Mouse (Mus musculus): ENCODE results near the gene Pdzd3. TPM values are rescaled to one million over a fixed set of nuclear protein-coding genes. Genes with fewer than 3 reads are reported as not detected.
"Not testable (repeated sequence)": the region's sequence is repeated elsewhere in the genome, so short reads cannot be mapped to it uniquely, and the experiment has no call there.

Pdzd3 gene
- polyA plus RNA-seq (2015; fragmentation: Nextera tagmentation; extraction: Ambion mirVana), result 0.12 TPM in 1 of 2 replicates, not detected in the other

DNA sequence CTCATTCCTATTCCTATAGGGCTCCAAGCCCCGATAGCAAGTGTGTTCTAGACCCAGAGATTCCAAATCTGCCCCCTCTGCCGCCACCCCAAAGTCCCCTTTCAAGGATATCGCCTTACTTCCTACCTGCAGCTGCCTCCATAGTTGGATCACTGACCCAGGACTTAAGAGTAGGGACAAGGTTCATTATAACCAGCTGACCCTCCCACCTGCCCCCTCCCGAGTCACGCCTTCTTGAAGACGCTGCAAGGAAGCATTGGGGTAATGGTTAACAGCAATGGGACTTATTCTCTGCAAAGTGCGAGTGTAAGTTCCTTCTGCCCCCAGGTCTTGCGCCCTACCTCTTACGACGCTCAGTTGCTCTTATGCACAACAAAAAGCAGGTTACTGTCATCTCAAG is at the start of gene Pdzd3:
Gene Pdzd3 (minus strand): TSS at position 158 of the 400 bp plus-strand sequence.
- ATAC-seq (ENCODE audit: extremely low read depth, insufficient number of reproducible peaks, low FRiP score, low TSS enrichment), result no peak
- 0 out of 2 replicates have a peak within 1 kb of the TSS, but pooled peaks have one; percentile 19 for H3K9ac ChIP-seq
- no peaks in the 10 kb centered on the region; the same call in 1 of the 2 replicates for H3K36me3 ChIP-seq
- H3K9me3 ChIP-seq, result no peaks in the 10 kb centered on the region
- H3K4me2 ChIP-seq, result no peak within 1 kb of the TSS
- peaks cover 35% of the 10 kb centered on the region for H3K4me1 ChIP-seq
- H3K27ac ChIP-seq (replicated peaks), result no peak within 1 kb of the TSS
- WGBS, result 69% methylated on average over 10 of the region's 10 CpGs
- H3K4me3 ChIP-seq, result no peak within 1 kb of the TSS
- H3K27me3 ChIP-seq (replicated peaks), result peaks cover 43% of the 10 kb centered on the region

DNA sequence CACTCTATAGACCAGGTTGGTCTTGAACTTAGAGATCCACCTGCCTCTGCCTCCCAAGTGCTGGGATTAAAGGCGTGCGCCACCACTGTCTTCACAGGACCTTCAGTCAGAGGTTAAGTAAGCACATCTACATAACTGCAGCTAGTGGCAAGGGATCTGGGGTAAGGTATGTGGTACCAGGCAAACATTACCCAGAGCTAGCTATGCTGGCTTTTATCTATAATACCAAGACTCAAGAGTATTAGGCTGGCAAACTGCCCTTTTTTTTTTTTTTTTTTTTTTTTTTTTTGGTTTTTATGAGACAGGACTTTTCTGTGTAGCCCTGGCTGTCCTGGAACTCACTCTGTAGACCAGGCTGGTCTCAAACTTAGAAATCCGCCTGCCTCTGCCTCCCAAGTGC is 48.7 kb upstream of the Pdzd3 start:
- Histone ChIP-seq H3K36me3 (peaks cover 79% of the 10 kb centered on the region), H3K4me1 (peaks cover 14% of the 10 kb centered on the region)
- H3K4me2 ChIP-seq; H3K9me3 ChIP-seq; H3K27ac ChIP-seq (replicated peaks); H3K27me3 ChIP-seq (replicated peaks); ATAC-seq (ENCODE audit: extremely low read depth, insufficient number of reproducible peaks, low FRiP score, low TSS enrichment); H3K4me3 ChIP-seq; H3K9ac ChIP-seq: not testable (repeated sequence)
- 90% methylated on average over 3 of the region's 3 CpGs for WGBS

DNA sequence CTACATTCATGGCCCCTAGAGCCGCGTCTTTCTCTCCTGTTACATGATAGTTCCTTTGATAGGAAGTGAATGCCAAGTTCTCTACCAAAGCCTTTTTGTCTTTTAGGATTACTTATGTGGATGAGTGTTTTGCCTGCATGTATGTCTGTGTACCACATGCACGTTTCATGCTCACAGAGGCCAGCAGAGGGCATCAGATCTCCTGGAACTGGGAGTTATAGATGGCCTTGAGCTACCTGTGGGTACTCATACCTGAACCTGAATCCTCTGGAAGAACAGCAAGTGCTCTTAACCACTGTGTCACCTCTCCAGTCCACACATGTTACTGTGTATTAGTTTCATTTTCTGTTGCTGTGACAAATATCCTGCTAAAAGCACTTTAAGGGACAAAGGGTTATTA is 41.2 kb upstream of the Pdzd3 start:
- H3K9me3 ChIP-seq, result no peaks in the 10 kb centered on the region
- H3K4me3 ChIP-seq, result no peak overlapping the region
- no peak for ATAC-seq (ENCODE audit: extremely low read depth, insufficient number of reproducible peaks, low FRiP score, low TSS enrichment)
- peaks cover 76% of the 10 kb centered on the region for H3K36me3 ChIP-seq
- no peak overlapping the region for H3K9ac ChIP-seq
- WGBS, result 73% methylated on average over 3 of the region's 3 CpGs
- H3K4me1 ChIP-seq, result peaks cover 20% of the 10 kb centered on the region
- H3K27me3 ChIP-seq (replicated peaks), result peaks cover 27% of the 10 kb centered on the region
- H3K27ac ChIP-seq (replicated peaks), result no peak overlapping the region
- H3K4me2 ChIP-seq, result no peak overlapping the region

DNA sequence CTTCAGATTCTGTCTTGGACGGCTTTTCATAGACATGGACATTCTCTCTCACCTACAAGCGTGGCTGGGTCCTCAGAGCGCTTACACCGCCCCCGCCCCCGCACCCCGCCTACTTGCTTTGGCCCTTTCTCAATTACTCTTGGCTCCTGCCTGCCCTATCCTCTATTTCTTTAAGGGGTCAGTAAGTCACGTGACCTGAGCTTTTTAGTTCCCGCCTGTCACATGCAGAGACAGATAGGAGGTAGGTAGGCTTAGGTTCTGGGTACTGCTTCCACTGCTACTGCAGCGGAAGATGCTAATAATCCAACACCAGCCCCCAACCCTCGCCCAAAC is 37.7 kb upstream of the Pdzd3 start:
- H3K9me3 ChIP-seq, result no peaks in the 10 kb centered on the region
- H3K4me1 ChIP-seq, result peaks cover 26% of the 10 kb centered on the region
- peaks cover 44% of the 10 kb centered on the region for H3K27me3 ChIP-seq (replicated peaks)
- H3K4me2 ChIP-seq, result peak overlapping the region; percentile 97
- WGBS, result 6% methylated on average over 11 of the region's 11 CpGs
- H3K36me3 ChIP-seq, result peaks cover 41% of the 10 kb centered on the region
- H3K27ac ChIP-seq (replicated peaks), result peak overlapping the region; percentile 55; the same call in 1 of the 2 replicates
- H3K4me3 ChIP-seq, result peak overlapping the region; percentile 78
- H3K9ac ChIP-seq, result peak overlapping the region; percentile 86
- ATAC-seq (ENCODE audit: extremely low read depth, insufficient number of reproducible peaks, low FRiP score, low TSS enrichment), result no peak

DNA sequence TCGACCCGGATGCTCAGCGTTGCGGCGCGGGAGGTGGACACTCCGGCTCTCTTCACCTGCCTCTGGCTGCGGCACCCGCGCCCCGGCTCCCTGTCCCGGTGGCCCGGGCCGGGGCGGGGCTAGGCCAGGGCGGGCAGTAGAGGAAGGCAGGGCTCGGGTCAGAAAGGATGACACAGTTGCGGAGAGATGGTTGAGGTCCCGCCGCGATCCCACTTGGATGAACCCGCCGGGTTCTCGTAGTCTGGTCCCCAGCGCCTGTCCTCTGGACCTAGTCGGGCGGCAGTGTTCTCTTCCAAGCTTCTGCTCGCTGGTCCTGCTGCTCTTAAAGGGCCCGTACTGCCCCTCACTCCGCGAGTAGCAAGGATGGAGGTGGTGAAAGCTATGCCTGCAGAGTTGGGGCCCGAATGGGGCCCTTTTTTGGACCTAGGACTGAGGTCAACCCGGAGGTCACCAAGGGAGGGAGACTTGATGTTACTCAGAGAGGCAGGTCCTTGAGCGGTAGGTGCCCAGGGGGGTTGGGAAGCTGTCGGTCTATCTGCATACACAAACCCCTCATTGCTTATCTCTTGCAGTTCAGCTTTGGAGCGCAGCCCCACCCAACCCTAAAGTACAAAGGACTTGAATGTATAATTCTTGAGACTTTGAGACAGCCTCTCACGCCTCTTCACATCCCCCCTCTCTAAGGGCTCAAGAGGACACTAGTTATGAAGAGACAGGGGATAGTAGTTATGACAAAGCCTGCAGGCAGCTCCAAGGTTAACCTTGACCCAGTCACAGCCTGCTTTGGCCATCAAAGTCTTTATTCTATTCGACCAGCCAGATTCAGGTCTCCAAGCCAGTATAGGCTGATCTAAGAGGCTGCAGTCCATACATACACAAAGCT is 37.0 kb upstream of the Pdzd3 start, which contains the start of gene Abcg4:
Gene Abcg4 (minus strand): TSS at position 540 of the 883 bp plus-strand sequence.
- Histone ChIP-seq H3K36me3 (peaks cover 35% of the 10 kb centered on the region), H3K27ac (replicated peaks) (peak within 1 kb of the TSS; percentile 55), H3K4me3 (peak within 1 kb of the TSS; percentile 78), H3K27me3 (replicated peaks) (peaks cover 44% of the 10 kb centered on the region), H3K4me1 (peaks cover 29% of the 10 kb centered on the region), H3K4me2 (peak within 1 kb of the TSS; percentile 97), H3K9me3 (no peaks in the 10 kb centered on the region), H3K9ac (peak within 1 kb of the TSS; percentile 86)
- 2% methylated on average over 38 of the region's 38 CpGs for WGBS
- peak; percentile 59; the same call in 1 of the 2 replicates for ATAC-seq (ENCODE audit: extremely low read depth, insufficient number of reproducible peaks, low FRiP score, low TSS enrichment)

DNA sequence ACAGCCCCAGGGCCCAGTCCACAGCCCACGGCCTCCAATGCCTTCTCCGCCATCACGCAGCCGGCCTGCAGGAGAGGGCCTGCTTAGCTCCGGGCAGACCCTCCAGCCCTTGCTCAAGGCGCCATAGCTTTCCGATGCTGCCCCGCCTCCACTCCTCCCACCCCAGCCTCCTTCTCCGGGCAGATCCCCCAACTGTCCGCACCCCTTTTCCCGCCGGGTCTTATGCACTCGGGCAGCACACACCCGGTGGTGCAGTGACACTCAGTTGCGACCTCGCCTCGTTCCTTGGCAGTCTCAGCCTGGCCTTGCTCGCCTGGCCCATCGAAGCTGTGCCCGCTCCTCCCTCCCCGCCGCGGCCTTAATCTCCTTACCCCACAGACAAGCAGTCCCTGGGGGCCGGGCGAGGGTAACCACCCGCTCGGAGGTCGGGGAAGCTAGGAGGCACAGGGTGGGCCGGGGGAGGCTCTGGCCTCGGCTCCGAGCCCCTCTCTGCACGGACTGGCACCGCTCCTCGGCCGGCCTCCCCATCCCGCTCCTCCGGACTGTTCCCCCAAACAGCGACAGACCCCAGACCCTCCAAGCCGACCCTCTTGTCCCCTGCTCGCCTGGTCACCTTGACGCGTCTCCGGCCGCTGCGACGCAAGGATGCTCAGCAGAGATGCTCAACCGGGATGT is 36.3 kb upstream of the Pdzd3 start:
- under 1% methylated on average over 46 of the region's 47 CpGs for WGBS
- peak overlapping the region; percentile 78 for H3K4me3 ChIP-seq
- no peaks in the 10 kb centered on the region for H3K9me3 ChIP-seq
- H3K27me3 ChIP-seq (replicated peaks), result peaks cover 44% of the 10 kb centered on the region
- H3K36me3 ChIP-seq, result peaks cover 27% of the 10 kb centered on the region
- H3K9ac ChIP-seq, result peak overlapping the region; percentile 86
- H3K4me1 ChIP-seq, result peaks cover 32% of the 10 kb centered on the region
- peak; percentile 40; the same call in 1 of the 2 replicates for ATAC-seq (ENCODE audit: extremely low read depth, insufficient number of reproducible peaks, low FRiP score, low TSS enrichment)
- peak overlapping the region; percentile 55; the same call in 1 of the 2 replicates for H3K27ac ChIP-seq (replicated peaks)
- H3K4me2 ChIP-seq, result peak overlapping the region; percentile 97

DNA sequence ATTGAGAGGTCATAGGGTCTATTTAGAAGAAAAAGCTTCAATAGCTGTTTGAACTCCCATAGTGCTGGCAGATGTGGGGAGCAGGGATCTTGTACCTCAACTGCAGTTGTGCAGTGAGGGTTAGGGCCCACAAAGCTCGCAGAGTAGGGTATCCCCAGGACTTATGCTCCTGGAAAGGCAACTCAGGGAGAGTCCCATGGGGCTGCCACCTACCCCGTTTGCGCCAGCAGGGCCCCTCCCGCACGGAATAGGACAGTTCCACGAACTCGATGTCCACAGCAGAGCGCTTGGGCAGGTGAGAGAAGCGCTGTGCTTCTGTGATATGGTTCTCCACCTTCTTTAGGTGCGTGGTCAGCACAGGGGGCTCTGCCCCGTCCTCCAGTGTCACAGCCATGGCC is 35.7 kb upstream of the Pdzd3 start:
- Histone ChIP-seq H3K36me3 (peaks cover 22% of the 10 kb centered on the region), H3K9me3 (no peaks in the 10 kb centered on the region), H3K4me3 (peak overlapping the region; percentile 78), H3K4me1 (peaks cover 32% of the 10 kb centered on the region), H3K27ac (replicated peaks) (0 out of 2 replicates have a peak overlapping the region, but pooled peaks have one; percentile 55), H3K9ac (peak overlapping the region; percentile 86), H3K27me3 (replicated peaks) (peaks cover 44% of the 10 kb centered on the region), H3K4me2 (peak overlapping the region; percentile 97)
- 7% methylated on average over 11 of the region's 11 CpGs for WGBS
- ATAC-seq (ENCODE audit: extremely low read depth, insufficient number of reproducible peaks, low FRiP score, low TSS enrichment), result peak; percentile 7; the same call in 1 of the 2 replicates

DNA sequence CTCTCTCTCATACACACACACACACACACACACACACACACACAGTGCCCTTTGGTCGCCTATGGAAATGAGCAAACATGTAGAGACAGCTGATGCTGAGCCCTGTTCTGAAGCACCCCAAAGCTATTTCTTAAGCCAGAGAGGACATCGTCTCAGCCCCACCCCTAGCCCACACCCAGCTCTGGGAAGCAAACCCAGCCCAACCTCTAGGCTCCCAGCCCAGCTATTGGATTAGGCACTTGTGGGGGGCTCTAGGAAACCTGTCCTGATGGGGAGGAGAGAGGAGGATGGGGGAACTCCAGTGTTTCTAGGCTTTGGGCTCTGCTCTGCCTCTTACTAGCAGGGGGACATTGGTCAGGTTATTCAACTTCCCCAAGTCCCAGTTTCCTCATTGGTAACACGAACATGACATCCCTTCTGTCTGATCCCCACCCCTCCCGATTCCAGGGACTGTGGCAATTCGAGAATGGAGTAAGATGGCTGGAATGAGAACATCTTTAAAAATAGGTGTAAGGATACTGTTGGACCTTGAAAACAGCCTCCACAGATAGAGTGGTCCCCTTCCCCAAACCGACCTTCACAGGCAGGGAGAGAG is 35.1 kb upstream of the Pdzd3 start:
- ATAC-seq (ENCODE audit: extremely low read depth, insufficient number of reproducible peaks, low FRiP score, low TSS enrichment), result no peak
- Histone ChIP-seq H3K4me2 (peak overlapping the region; percentile 97), H3K4me1 (peaks cover 32% of the 10 kb centered on the region), H3K9me3 (no peaks in the 10 kb centered on the region), H3K4me3 (peak overlapping the region; percentile 78), H3K9ac (peak overlapping the region; percentile 86; the same call in 1 of the 2 replicates), H3K36me3 (peaks cover 20% of the 10 kb centered on the region), H3K27ac (replicated peaks) (no peak overlapping the region), H3K27me3 (replicated peaks) (peaks cover 44% of the 10 kb centered on the region)
- 13% methylated on average over 6 of the region's 6 CpGs for WGBS

DNA sequence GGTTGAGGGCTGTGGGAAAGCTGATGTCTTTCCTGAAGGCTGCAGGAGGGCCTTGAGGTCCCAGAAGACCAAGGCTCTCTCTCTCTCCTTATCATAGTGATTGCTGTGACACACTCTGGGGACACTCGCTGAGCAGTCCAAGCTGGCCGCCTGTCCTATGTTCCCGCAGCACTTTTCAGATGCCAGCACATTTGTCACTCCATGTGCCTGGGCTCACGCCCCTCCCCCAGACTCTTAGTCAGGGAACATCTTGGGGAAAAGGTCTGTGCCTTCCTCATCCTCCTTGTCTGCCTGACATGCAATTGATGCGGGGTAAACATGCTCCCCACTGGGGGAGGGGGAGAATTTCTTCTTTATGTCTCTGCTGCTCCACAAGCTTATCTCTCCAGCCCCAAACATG is 31.9 kb upstream of the Pdzd3 start:
- Histone ChIP-seq H3K27ac (replicated peaks) (no peak overlapping the region), H3K36me3 (peaks cover 16% of the 10 kb centered on the region), H3K4me1 (peaks cover 19% of the 10 kb centered on the region), H3K9me3 (no peaks in the 10 kb centered on the region), H3K27me3 (replicated peaks) (peaks cover 24% of the 10 kb centered on the region), H3K4me3 (no peak overlapping the region), H3K9ac (no peak overlapping the region), H3K4me2 (no peak overlapping the region)
- 34% methylated on average over 5 of the region's 5 CpGs for WGBS
- ATAC-seq (ENCODE audit: extremely low read depth, insufficient number of reproducible peaks, low FRiP score, low TSS enrichment), result no peak

DNA sequence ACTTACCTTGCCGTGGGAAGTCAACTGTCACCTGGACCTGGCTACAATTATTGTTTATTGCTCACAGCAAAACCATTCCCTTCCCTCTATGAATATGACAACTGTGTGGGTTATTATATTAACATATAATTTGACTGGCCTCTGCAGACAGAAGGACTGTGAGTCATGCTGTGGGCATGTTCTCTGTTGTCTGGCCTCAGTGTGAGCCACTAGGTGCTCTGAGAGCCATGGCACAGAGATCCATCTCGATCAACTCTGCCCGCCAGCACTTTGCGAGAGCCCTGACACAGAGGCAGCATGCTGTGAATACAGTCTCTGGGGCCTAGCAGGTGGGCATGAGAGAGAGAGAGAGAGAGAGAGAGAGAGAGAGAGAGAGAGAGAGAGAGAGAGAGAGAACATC is 18.7 kb upstream of the Pdzd3 start:
- Histone ChIP-seq H3K9me3 (no peaks in the 10 kb centered on the region), H3K4me1 (peaks cover 16% of the 10 kb centered on the region), H3K27ac (replicated peaks) (no peak overlapping the region), H3K4me2 (no peak overlapping the region), H3K9ac (no peak overlapping the region), H3K27me3 (replicated peaks) (no peaks in the 10 kb centered on the region; the same call in 1 of the 2 replicates), H3K4me3 (no peak overlapping the region), H3K36me3 (no peaks in the 10 kb centered on the region)
- ATAC-seq (ENCODE audit: extremely low read depth, insufficient number of reproducible peaks, low FRiP score, low TSS enrichment), result no peak
- WGBS, result 87% methylated on average over 4 of the region's 4 CpGs

DNA sequence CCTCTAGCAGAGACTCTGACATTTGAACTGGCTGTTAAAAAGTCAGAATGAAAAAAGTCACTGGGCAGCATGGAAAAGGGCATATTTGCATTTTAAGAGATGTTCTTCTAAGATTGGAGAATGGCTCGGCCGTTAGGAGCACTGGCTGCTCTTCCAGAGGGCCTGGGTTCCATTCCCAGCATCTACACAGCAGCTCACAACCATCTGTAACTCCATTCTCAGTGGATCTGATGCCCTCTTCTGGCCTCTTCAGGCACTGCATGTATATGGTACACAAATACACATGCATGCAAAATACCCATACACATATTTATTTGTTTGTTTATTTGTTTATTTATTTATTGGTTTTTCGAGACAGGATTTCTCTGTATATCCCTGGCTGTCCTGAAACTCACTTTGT is 17.8 kb upstream of the Pdzd3 start:
- 82% methylated on average over 3 of the region's 3 CpGs for WGBS
- H3K9ac ChIP-seq, result no peak overlapping the region
- H3K27me3 ChIP-seq (replicated peaks), result no peaks in the 10 kb centered on the region; the same call in 1 of the 2 replicates
- H3K27ac ChIP-seq (replicated peaks), result no peak overlapping the region
- no peaks in the 10 kb centered on the region for H3K36me3 ChIP-seq
- no peaks in the 10 kb centered on the region for H3K9me3 ChIP-seq
- H3K4me3 ChIP-seq, result no peak overlapping the region
- H3K4me1 ChIP-seq, result peaks cover 16% of the 10 kb centered on the region
- no peak overlapping the region for H3K4me2 ChIP-seq
- ATAC-seq (ENCODE audit: extremely low read depth, insufficient number of reproducible peaks, low FRiP score, low TSS enrichment), result no peak

All from heart, embryonic 13.5 days (tissue).